Mouse (Mus musculus): Measurements from ENCODE around the gene 1810009A15Rik. TPM values are rescaled to one million over a fixed set of nuclear protein-coding genes. Genes with fewer than 3 reads are reported as not detected.
A peak's percentile ranks its signal among the peaks of the same experiment; 100 is the strongest.

Gene 1810009A15Rik
- total and polyA plus RNA-seq, 3 experiments: 184 to 189 TPM; not detected in 1

DNA sequence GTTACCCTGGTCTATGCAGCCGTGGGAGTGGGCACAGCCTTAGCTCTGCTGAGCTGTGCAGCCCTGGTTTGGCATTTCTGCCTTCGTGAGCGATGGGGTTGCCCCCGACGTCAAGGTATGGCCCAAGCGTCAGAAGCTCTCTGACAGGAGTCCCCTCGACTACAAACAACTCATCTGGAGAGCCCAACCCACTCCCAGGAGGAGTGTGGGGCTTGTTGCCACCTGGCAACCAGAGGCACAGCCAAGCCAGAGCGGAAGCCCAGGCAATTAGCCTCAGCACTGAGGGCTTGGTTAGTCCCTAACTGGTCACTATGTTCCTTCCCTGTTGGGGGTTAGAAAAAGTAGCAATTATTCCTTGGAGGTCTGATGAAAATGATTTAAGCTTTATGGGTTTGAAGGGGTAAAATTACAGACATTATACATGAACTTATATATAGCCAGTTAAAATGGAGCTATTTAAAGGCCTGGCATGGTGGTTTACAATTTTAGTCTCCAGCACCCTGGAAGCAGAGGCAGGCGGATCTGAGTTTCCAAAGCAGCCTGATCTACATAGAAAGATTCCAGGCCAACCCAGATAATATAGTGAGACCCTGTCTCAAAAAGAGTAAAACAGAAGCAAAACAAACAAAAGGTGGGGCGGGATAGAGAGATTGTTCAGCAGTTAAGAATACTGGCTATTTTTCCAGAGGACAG, 36.3 kb upstream of the 1810009A15Rik start (continued):
- TF ChIP-seq MYC (IDR thresholded peaks at IDR 0.05; ENCODE audit: low read depth, low read length): no peak
- TF ChIP-seq TBP (IDR thresholded peaks at IDR 0.05; ENCODE audit: low read depth, low read length): no peak

DNA sequence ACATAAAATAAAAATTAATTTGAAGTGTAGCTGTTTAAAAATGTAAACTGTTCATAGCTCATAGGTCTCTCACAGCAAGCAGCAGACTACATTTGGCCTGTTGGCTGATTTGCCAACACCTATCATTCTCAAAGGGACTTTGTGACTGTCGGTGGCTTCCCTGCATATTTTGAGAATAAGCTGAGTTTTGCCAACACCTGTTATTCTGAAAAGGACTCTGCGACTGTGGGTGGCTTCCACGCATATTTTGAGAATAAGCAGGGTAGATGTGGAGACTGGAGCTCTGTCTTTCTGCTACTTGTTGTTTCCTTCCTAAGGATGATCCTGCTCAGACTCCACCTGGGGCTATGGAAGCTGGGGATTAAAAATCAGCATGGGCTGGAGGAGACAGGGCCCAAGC, 35.5 kb upstream of the 1810009A15Rik start:
- Histone ChIP-seq H3K79me2 (ENCODE audit: control insufficient read depth, insufficient read depth, low read length, poor library complexity) (no peaks in the 10 kb centered on the region), H3K9me3 (replicated peaks; ENCODE audit: insufficient read depth, low read length) (no peaks in the 10 kb centered on the region), H3K4me3 (ENCODE audit: control insufficient read depth in 1 of 2, insufficient read depth in 1 of 2, low read depth in 2 of 2, low read length in 2 of 2) (no peak overlapping the region), H3K4me1 (ENCODE audit: control insufficient read depth in 1 of 2, insufficient read depth in 2 of 2, low read length in 2 of 2) (no peaks in the 10 kb centered on the region), H3K27ac (ENCODE audit: control insufficient read depth, low read depth, low read length) (no peak overlapping the region), H3K27me3 (ENCODE audit: control insufficient read depth in 1 of 2, insufficient read depth in 2 of 2, low read length in 2 of 2) (no peaks in the 10 kb centered on the region), H3K36me3 (ENCODE audit: control insufficient read depth in 1 of 2, insufficient read depth in 2 of 2, low read length in 2 of 2) (no peaks in the 10 kb centered on the region), H3K9ac (ENCODE audit: control insufficient read depth, low read depth, low read length, poor library complexity, severe bottlenecking) (no peak overlapping the region)
- DNase-seq (ENCODE audit: low read depth, low spot score): no peak
- TF ChIP-seq ZKSCAN1 (IDR thresholded peaks at IDR 0.05; ENCODE audit: low read depth, low read length): no peak
- TF ChIP-seq GATA1 (IDR thresholded peaks at IDR 0.05; ENCODE audit: low read depth, low read length): no peak
- no peak for TF ChIP-seq UBTF (IDR thresholded peaks at IDR 0.05; ENCODE audit: borderline replicate concordance, insufficient read depth, low read depth, low read length)
- TF ChIP-seq MXI1 (IDR thresholded peaks at IDR 0.05; ENCODE audit: low read depth, low read length): no peak
- no peak for TF ChIP-seq MAFK (IDR thresholded peaks at IDR 0.05; ENCODE audit: borderline replicate concordance, low read depth, low read length)
- no peak for TF ChIP-seq ETS1 (IDR thresholded peaks at IDR 0.05; ENCODE audit: low read depth, low read length)
- no peak for TF ChIP-seq CTCF (IDR thresholded peaks at IDR 0.05 in 2 of 3, conservative IDR thresholded peaks at IDR 0.05 in 1 of 3; ENCODE audit: control insufficient read depth in 1 of 3, insufficient read depth in 1 of 3, low read depth in 2 of 3, low read length in 3 of 3, poor library complexity in 1 of 3, severe bottlenecking in 1 of 3)
- no peak for TF ChIP-seq TBP (IDR thresholded peaks at IDR 0.05; ENCODE audit: low read depth, low read length)
- TF ChIP-seq ZMIZ1 (IDR thresholded peaks at IDR 0.05; ENCODE audit: low read depth, low read length): no peak

GRCm38 (mm10) chr19:8857689-8858088, 31.0 kb upstream of the 1810009A15Rik start:
- Histone ChIP-seq H3K27ac (ENCODE audit: control insufficient read depth, low read depth, low read length) (no peak overlapping the region), H3K36me3 (ENCODE audit: control insufficient read depth in 1 of 2, insufficient read depth in 2 of 2, low read length in 2 of 2) (no peaks in the 10 kb centered on the region), H3K4me1 (ENCODE audit: control insufficient read depth in 1 of 2, insufficient read depth in 2 of 2, low read length in 2 of 2) (no peaks in the 10 kb centered on the region), H3K4me3 (ENCODE audit: control insufficient read depth in 1 of 2, insufficient read depth in 1 of 2, low read depth in 2 of 2, low read length in 2 of 2) (no peak overlapping the region), H3K9ac (ENCODE audit: control insufficient read depth, low read depth, low read length, poor library complexity, severe bottlenecking) (no peak overlapping the region), H3K79me2 (ENCODE audit: control insufficient read depth, insufficient read depth, low read length, poor library complexity) (no peaks in the 10 kb centered on the region), H3K9me3 (replicated peaks; ENCODE audit: insufficient read depth, low read length) (no peaks in the 10 kb centered on the region), H3K27me3 (ENCODE audit: control insufficient read depth in 1 of 2, insufficient read depth in 2 of 2, low read length in 2 of 2) (no peaks in the 10 kb centered on the region)
- DNase-seq (ENCODE audit: low read depth, low spot score): peak; percentile 76
- TF ChIP-seq ZC3H11A (IDR thresholded peaks at IDR 0.05; ENCODE audit: low read depth, low read length): peak; percentile 85
- no peak for TF ChIP-seq TCF12 (IDR thresholded peaks at IDR 0.05; ENCODE audit: low read depth, low read length)
- peak; percentile 88 for TF ChIP-seq USF1 (IDR thresholded peaks at IDR 0.05; ENCODE audit: low read depth, low read length)
- no peak for TF ChIP-seq CHD2 (IDR thresholded peaks at IDR 0.05; ENCODE audit: low read length)
- no peak for TF ChIP-seq ZNF384 (IDR thresholded peaks at IDR 0.05; ENCODE audit: low read depth, low read length)
- TF ChIP-seq NELFE (IDR thresholded peaks at IDR 0.05; ENCODE audit: low read depth, low read length): no peak
- TF ChIP-seq UBTF (IDR thresholded peaks at IDR 0.05; ENCODE audit: borderline replicate concordance, insufficient read depth, low read depth, low read length): no peak
- no peak for TF ChIP-seq MAZ (IDR thresholded peaks at IDR 0.05; ENCODE audit: low read depth, low read length)
- no peak for TF ChIP-seq POLR2AphosphoS2 (IDR thresholded peaks at IDR 0.05; ENCODE audit: low read length)
- no peak for TF ChIP-seq CHD1 (IDR thresholded peaks at IDR 0.05; ENCODE audit: low read depth, low read length)
- TF ChIP-seq MAX (IDR thresholded peaks at IDR 0.05; ENCODE audit: low read length): peak; percentile 71
- TF ChIP-seq NRF1 (IDR thresholded peaks at IDR 0.05; ENCODE audit: insufficient read depth, low read depth, low read length, poor library complexity, severe bottlenecking): no peak
- no peak for TF ChIP-seq ZMIZ1 (IDR thresholded peaks at IDR 0.05; ENCODE audit: low read depth, low read length)
- no peak for TF ChIP-seq MEF2A (IDR thresholded peaks at IDR 0.05; ENCODE audit: extremely low read depth, insufficient replicate concordance, low read depth, low read length, poor library complexity, severe bottlenecking)
- peak; percentile 89 for TF ChIP-seq MYC (IDR thresholded peaks at IDR 0.05; ENCODE audit: low read depth, low read length)
- TF ChIP-seq POLR2A (IDR thresholded peaks at IDR 0.05; ENCODE audit: control insufficient read depth in 1 of 2, insufficient read depth in 1 of 2, low read depth in 1 of 2, low read length in 2 of 2, poor library complexity in 1 of 2): no peak
- TF ChIP-seq JUND (IDR thresholded peaks at IDR 0.05; ENCODE audit: low read depth, low read length): no peak
- TF ChIP-seq RCOR1 (IDR thresholded peaks at IDR 0.05; ENCODE audit: low read depth, low read length): no peak
- TF ChIP-seq TBP (IDR thresholded peaks at IDR 0.05; ENCODE audit: low read depth, low read length): no peak
- no peak for TF ChIP-seq EP300 (IDR thresholded peaks at IDR 0.05; ENCODE audit: low read depth in 1 of 2, low read length in 2 of 2)
- TF ChIP-seq MYB (IDR thresholded peaks at IDR 0.05; ENCODE audit: low read depth, low read length): no peak
- TF ChIP-seq TAL1 (IDR thresholded peaks at IDR 0.05; ENCODE audit: low read length): no peak
- TF ChIP-seq SIN3A (IDR thresholded peaks at IDR 0.05; ENCODE audit: low read length): peak; percentile 43; the same call in 1 of the 2 replicates
